Mouse (Mus musculus) kidney, postnatal 0 days (tissue): ENCODE results near the gene Fyn. TPM values are rescaled to one million over a fixed set of nuclear protein-coding genes. Genes with fewer than 3 reads are reported as not detected.

Source experiments
- ATAC-seq: fragments of 200-750 bp; cut with Nextera tagmentation; replicated peaks from 2 replicates; pipeline ENCODE4 v1.8.0; 2017; ENCODE audit warnings: low read depth, moderate number of reproducible peaks, moderate TSS enrichment, moderate library complexity; ENCODE audit not compliant: low FRiP score
- DNase-seq: peaks from one replicate; pipeline ENCODE4 v3.0.0-alpha.2; 2016; ENCODE audit warnings: low spot score
- H3K27ac ChIP-seq: fragments of 300-500 bp; sonication (generic); 2 replicates; pipeline ENCODE4 v1.5.1; 2014; ENCODE audit warnings: mild to moderate bottlenecking
- H3K27me3 ChIP-seq: fragments of 300-500 bp; sonication (generic); 2 replicates; pipeline ENCODE4 v1.6.1; 2014; ENCODE audit warnings: low read length, mixed read lengths; ENCODE audit not compliant: insufficient read depth
- H3K36me3 ChIP-seq: fragments of 300-500 bp; sonication (generic); 2 replicates; pipeline ENCODE4 v1.6.1; 2014; ENCODE audit warnings: low read length, mixed read lengths; ENCODE audit not compliant: insufficient read depth
- H3K4me1 ChIP-seq: fragments of 300-500 bp; sonication (generic); replicated peaks from 2 replicates; pipeline ENCODE4 v1.6.1; 2014; ENCODE audit warnings: antibody characterized with exemption, low read length, mixed read lengths; ENCODE audit not compliant: insufficient read depth
- H3K4me2 ChIP-seq: fragments of 300-500 bp; sonication (generic); 2 replicates; pipeline ENCODE4 v1.6.1; 2014; ENCODE audit warnings: mild to moderate bottlenecking, low read length, moderate library complexity, mixed read lengths
- H3K4me3 ChIP-seq: fragments of 300-500 bp; sonication (generic); replicated peaks from 2 replicates; pipeline ENCODE4 v1.5.1; 2014; ENCODE audit warnings: low read depth, low read length
- H3K9ac ChIP-seq: fragments of 300-500 bp; sonication (generic); 2 replicates; pipeline ENCODE4 v1.6.1; 2014; ENCODE audit warnings: low read depth, low read length
- H3K9me3 ChIP-seq: fragments of 300-500 bp; sonication (generic); replicated peaks from 2 replicates; pipeline ENCODE4 v1.6.1; 2016; ENCODE audit warnings: low read length, inconsistent platforms, mixed read lengths
- CTCF ChIP-seq: IDR thresholded peaks from 2 replicates; pipeline ENCODE4 v1.5.1; 2016; ENCODE audit warnings: antibody characterized with exemption, low read depth, mild to moderate bottlenecking, moderate library complexity
- WGBS: fragments of 180-500 bp; shearing (Covaris S2); extraction: QIAGEN DNeasy Blood & Tissue Kit; methylation state at CpG from one replicate; pipeline ENCODE4 v1.1.7; 2014; 5-methylcytosine and 5-hydroxymethylcytosine counted together
- polyA plus RNA-seq: library from polyadenylated mRNA; unstranded; fragments of >200 nt; fragmentation: Nextera tagmentation; extraction: Ambion mirVana; gene quantifications from 2 replicates; pipeline ENCODE4 v1.2.1, GENCODE M21; 2015

Fyn gene
- polyA plus RNA-seq, 1 experiment from 2014 or later, result 27.8 TPM

DNA sequence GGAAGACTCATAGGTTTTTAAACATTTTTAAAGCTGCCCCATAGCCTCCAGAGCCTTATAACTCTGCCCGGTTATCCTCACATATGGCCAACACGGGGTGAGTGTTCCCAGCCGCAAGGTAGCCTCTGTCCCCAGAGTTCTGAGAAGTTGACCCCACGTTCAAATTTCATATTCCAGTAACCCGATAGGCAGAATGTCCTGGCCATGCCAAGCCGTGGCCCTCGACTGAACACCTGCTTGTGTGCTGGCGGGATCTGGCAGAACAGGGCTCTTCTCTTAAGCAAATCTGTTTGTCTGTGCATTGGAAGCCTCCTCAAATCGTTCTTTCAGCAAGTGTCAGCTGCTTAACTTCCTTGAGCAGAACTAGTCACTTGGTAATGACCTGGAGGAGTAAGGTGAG lies 188.7 kb downstream of the Fyn start:
- Histone ChIP-seq H3K27me3 (no peaks in the 10 kb centered on the region), H3K9me3 (no peaks in the 10 kb centered on the region), H3K4me2 (no peak overlapping the region), H3K36me3 (no peaks in the 10 kb centered on the region), H3K9ac (no peak overlapping the region), H3K4me1 (peaks cover 49% of the 10 kb centered on the region), H3K27ac (peak overlapping the region; percentile 70), H3K4me3 (no peak overlapping the region)
- TF ChIP-seq CTCF, result no peak
- WGBS, result 56% methylated on average over 9 of the region's 9 CpGs
- ATAC-seq (no peak), DNase-seq (no peak)

DNA sequence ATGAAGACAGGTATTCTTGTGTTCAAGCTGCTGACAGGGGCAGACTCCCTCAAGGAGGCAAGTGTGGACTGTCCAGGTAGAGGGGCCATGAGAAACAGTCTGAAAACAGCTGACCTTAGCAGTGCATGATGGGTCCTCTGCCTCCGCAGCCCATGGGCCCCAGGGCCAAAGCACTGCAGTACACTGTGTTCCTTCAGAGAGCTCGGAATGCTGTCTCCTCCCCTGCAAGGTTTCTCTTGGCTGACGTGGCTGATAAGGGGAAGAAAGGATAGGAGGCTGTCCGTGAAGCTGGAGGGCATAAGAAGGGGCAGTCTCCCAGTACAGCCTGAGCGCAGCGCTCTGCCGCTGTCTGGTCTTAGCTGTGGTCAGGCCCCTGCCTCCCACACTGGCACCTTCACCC lies 189.2 kb downstream of the Fyn start:
- H3K9ac ChIP-seq, result no peak overlapping the region
- no peaks in the 10 kb centered on the region for H3K36me3 ChIP-seq
- no peaks in the 10 kb centered on the region for H3K9me3 ChIP-seq
- no peak overlapping the region for H3K4me3 ChIP-seq
- ATAC-seq, result peak; percentile 90
- no peak overlapping the region for H3K4me2 ChIP-seq
- H3K27me3 ChIP-seq, result no peaks in the 10 kb centered on the region
- DNase-seq, result no peak
- H3K4me1 ChIP-seq, result peaks cover 47% of the 10 kb centered on the region
- TF ChIP-seq CTCF, result no peak
- H3K27ac ChIP-seq, result peak overlapping the region; percentile 70
- 24% methylated on average over 7 of the region's 7 CpGs for WGBS

DNA sequence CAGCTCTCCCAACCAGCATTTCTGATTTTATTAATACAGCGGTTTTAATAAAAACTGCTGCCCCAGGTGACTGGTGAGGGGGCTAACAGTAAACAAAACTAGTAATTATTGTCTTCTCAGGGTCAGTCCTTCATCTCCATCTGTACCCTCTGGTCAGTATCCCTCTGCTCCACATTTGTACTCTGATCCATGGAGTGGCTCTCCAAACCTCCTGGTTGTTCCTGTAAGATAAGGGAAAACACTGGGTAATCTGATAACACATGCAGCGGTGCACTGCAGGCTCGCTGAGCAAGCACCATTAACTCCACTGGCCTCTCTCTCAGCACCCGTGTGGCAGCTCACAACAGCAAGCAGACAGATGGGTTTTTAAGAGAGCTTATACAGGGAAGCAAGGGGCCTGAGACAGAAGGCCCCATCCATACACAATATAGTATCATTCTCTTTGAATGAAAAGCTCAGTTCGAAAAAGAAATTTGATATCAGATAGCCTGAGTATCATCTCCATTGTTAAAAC lies 189.9 kb downstream of the Fyn start:
- 34% methylated on average over 5 of the region's 5 CpGs for WGBS
- no peak for ATAC-seq
- H3K36me3 ChIP-seq, result no peaks in the 10 kb centered on the region
- peak overlapping the region; percentile 70 for H3K27ac ChIP-seq
- H3K27me3 ChIP-seq, result no peaks in the 10 kb centered on the region
- peaks cover 50% of the 10 kb centered on the region for H3K4me1 ChIP-seq
- H3K4me2 ChIP-seq, result no peak overlapping the region
- peak; percentile 74 for DNase-seq
- H3K9ac ChIP-seq, result 0 out of 2 replicates have a peak overlapping the region, but pooled peaks have one; percentile 2
- H3K9me3 ChIP-seq, result no peaks in the 10 kb centered on the region
- H3K4me3 ChIP-seq, result no peak overlapping the region
- no peak for TF ChIP-seq CTCF

DNA sequence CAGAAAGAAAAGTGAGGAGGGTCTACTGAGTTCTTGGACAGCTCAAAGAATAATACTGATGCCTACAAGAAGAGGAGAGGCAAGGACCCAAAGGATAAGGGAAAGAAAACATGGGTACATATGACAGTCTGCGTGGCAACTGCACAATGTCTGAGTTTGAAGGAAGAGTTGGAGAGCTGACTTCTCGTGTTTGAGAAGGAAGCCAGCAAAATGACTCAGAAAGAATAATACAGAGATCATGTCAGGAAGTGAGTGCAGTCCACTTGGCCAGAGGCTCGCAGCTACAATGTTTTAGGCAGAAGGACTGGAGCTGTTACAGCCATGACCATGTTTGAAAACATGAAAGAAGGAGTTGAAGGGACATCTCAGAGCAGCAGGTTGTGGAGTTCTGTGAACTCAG lies 190.7 kb downstream of the Fyn start:
- 46% methylated on average over 3 of the region's 3 CpGs for WGBS

DNA sequence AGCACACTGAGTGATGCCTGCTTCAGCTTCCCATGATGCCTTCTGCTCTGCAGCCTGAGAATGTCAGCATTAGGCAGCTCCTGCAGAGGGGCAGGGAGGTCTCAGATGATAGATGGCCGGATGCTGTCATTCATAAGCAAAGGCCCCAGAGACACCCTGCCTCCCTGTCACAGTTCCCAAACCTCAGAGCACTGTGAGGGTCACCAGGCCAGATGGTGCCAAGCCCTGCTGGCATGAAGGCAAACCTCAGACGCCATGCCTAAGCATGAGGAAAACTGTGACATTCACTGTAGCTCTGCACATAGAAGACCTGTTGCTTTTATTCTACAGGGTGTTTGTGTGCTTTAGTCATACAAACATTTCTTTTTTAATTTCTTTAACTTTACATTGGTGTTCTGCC lies 193.7 kb downstream of the Fyn start:
- H3K4me2 ChIP-seq, result no peak overlapping the region
- DNase-seq (no peak), ATAC-seq (no peak)
- H3K27ac ChIP-seq, result 0 out of 2 replicates have a peak overlapping the region, but pooled peaks have one; percentile 31
- H3K9me3 ChIP-seq, result no peaks in the 10 kb centered on the region
- TF ChIP-seq CTCF, result no peak
- no peak overlapping the region for H3K9ac ChIP-seq
- H3K4me3 ChIP-seq, result no peak overlapping the region
- peaks cover 30% of the 10 kb centered on the region for H3K4me1 ChIP-seq
- H3K27me3 ChIP-seq, result no peaks in the 10 kb centered on the region
- H3K36me3 ChIP-seq, result no peaks in the 10 kb centered on the region
- 68% methylated on average over 2 of the region's 2 CpGs for WGBS

More for the DNA sequence above, 190.7 kb downstream of the Fyn start:
- DNase-seq, result no peak
- H3K27me3 ChIP-seq, result no peaks in the 10 kb centered on the region
- H3K36me3 ChIP-seq, result no peaks in the 10 kb centered on the region
- peak overlapping the region; percentile 70 for H3K27ac ChIP-seq
- ATAC-seq, result no peak
- no peak overlapping the region for H3K4me3 ChIP-seq
- peaks cover 53% of the 10 kb centered on the region for H3K4me1 ChIP-seq
- no peak overlapping the region for H3K4me2 ChIP-seq
- H3K9ac ChIP-seq, result no peak overlapping the region
- no peaks in the 10 kb centered on the region for H3K9me3 ChIP-seq
- no peak for TF ChIP-seq CTCF

DNA sequence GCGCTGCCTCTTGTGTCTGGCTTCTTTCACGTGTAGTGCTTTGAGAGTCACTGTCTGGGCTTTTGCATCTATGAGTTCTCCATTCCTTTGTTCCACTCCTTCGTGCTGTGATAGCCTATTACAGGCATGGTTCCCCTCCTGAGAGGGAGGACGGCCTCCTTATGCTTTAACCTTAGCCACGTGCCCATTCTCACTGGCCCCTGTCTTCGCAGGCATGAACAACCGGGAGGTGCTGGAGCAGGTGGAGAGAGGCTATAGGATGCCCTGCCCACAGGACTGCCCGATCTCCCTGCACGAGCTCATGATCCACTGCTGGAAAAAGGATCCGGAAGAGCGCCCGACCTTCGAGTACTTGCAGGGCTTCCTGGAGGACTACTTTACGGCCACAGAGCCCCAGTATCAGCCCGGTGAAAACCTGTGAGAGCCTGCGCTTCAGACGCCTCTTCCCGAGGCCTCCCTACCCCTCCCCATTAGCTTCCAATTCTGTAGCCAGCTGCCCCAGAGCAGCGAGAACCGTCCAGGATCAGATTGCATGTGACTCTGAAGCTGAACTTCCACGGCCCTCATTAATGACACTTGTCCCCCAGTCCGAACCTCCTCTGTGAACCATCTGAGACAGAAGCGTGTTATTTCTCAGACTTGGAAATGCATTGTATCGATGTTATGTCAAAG lies 195.0 kb downstream of the Fyn start:
- Histone ChIP-seq H3K4me3 (no peak overlapping the region), H3K36me3 (no peaks in the 10 kb centered on the region), H3K27ac (peak overlapping the region; percentile 3; the same call in 1 of the 2 replicates), H3K27me3 (no peaks in the 10 kb centered on the region), H3K4me1 (peaks cover 21% of the 10 kb centered on the region), H3K4me2 (no peak overlapping the region; the same call in 1 of the 2 replicates), H3K9ac (no peak overlapping the region), H3K9me3 (no peaks in the 10 kb centered on the region)
- peak; percentile 43; the same call in 1 of the 2 replicates for ATAC-seq
- TF ChIP-seq CTCF, result no peak
- DNase-seq, result peak; percentile 56
- WGBS, result 28% methylated on average over 24 of the region's 24 CpGs

DNA sequence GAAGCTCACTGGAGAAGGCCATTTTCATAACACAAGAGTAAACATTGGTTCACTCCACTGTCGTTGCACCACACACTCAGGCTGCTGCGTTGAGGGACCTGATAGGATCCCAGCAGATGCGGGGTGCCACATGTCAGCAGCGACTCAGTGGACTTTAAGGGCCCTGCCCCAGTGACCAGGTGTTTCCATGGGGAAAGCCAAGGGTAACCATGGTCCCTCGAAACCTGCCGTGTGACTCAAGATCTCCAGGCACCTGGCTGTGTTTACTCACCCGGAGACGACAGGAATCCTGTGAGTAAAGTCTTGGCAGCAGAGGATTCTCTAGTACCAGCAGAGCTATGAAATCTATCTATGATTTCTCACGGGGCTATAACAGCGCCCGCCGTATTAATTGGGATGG lies 198.2 kb downstream of the Fyn start:
- 84% methylated on average over 12 of the region's 12 CpGs for WGBS
- DNase-seq (no peak), ATAC-seq (no peak)

More for the DNA sequence above, 198.2 kb downstream of the Fyn start:
- no peak overlapping the region for H3K27ac ChIP-seq
- H3K4me3 ChIP-seq, result no peak overlapping the region
- no peak overlapping the region for H3K9ac ChIP-seq
- TF ChIP-seq CTCF, result no peak
- H3K27me3 ChIP-seq, result no peaks in the 10 kb centered on the region
- H3K36me3 ChIP-seq, result no peaks in the 10 kb centered on the region
- no peaks in the 10 kb centered on the region for H3K9me3 ChIP-seq
- no peak overlapping the region for H3K4me2 ChIP-seq
- H3K4me1 ChIP-seq, result peaks cover 16% of the 10 kb centered on the region
